Mouse (Mus musculus) neural tube, embryonic 14.5 days (tissue): Measurements from ENCODE around the gene Myo16. TPM values are rescaled to one million over a fixed set of nuclear protein-coding genes. Genes with fewer than 3 reads are reported as not detected.

ENCODE experiments used
- ATAC-seq: fragments of 200-750 bp; cut with Nextera tagmentation; 2 replicates; pipeline ENCODE4 v1.8.0; 2017; ENCODE audit warnings: low read depth, mild to moderate bottlenecking, moderate TSS enrichment, moderate library complexity
- H3K27ac ChIP-seq: fragments of 300-500 bp; sonication (generic); 2 replicates; pipeline ENCODE4 v1.5.1; 2014; ENCODE audit warnings: low read depth, mild to moderate bottlenecking, control low read depth, low read length, moderate library complexity, mixed read lengths
- H3K27me3 ChIP-seq: fragments of 300-500 bp; sonication (generic); 2 replicates; pipeline ENCODE4 v1.6.1; 2014; ENCODE audit warnings: low read length; ENCODE audit not compliant: control insufficient read depth, insufficient read depth
- H3K36me3 ChIP-seq: fragments of 300-500 bp; sonication (generic); 2 replicates; pipeline ENCODE4 v1.6.1; 2014; ENCODE audit warnings: low read length, mixed read lengths; ENCODE audit not compliant: control insufficient read depth, insufficient read depth
- H3K4me1 ChIP-seq: fragments of 300-500 bp; sonication (generic); 2 replicates; pipeline ENCODE4 v1.6.1; 2014; ENCODE audit warnings: low read length; ENCODE audit not compliant: control insufficient read depth, insufficient read depth
- H3K4me2 ChIP-seq: fragments of 300-500 bp; sonication (generic); 2 replicates; pipeline ENCODE4 v1.6.1; 2014; ENCODE audit warnings: mild to moderate bottlenecking, low read depth, low read length, control low read depth
- H3K4me3 ChIP-seq: fragments of 300-500 bp; sonication (generic); 2 replicates; pipeline ENCODE4 v1.5.1; 2014; ENCODE audit warnings: low read depth, low read length, control low read depth, mixed read lengths
- H3K9ac ChIP-seq: fragments of 300-500 bp; sonication (generic); replicated peaks from 2 replicates; pipeline ENCODE4 v1.6.1; 2014; ENCODE audit warnings: low read depth, mild to moderate bottlenecking, control low read depth, low read length, mixed read lengths
- H3K9me3 ChIP-seq: fragments of 300-500 bp; sonication (generic); 2 replicates; pipeline ENCODE4 v1.6.1; 2016; ENCODE audit warnings: low read length; ENCODE audit not compliant: control insufficient read depth
- WGBS: fragments of 180-500 bp; shearing (Covaris S2); extraction: QIAGEN DNeasy Blood & Tissue Kit; methylation state at CpG from one replicate; pipeline ENCODE4 v1.1.7; 2014; 5-methylcytosine and 5-hydroxymethylcytosine counted together
- polyA plus RNA-seq: library from polyadenylated mRNA; unstranded; fragments of >200 nt; fragmentation: Nextera tagmentation; extraction: Ambion mirVana; gene quantifications from 2 replicates; pipeline ENCODE4 v1.2.1, GENCODE M21; 2014

The Myo16 gene
- polyA plus RNA-seq, 1 experiment from 2014 or later: 11.8 TPM

DNA sequence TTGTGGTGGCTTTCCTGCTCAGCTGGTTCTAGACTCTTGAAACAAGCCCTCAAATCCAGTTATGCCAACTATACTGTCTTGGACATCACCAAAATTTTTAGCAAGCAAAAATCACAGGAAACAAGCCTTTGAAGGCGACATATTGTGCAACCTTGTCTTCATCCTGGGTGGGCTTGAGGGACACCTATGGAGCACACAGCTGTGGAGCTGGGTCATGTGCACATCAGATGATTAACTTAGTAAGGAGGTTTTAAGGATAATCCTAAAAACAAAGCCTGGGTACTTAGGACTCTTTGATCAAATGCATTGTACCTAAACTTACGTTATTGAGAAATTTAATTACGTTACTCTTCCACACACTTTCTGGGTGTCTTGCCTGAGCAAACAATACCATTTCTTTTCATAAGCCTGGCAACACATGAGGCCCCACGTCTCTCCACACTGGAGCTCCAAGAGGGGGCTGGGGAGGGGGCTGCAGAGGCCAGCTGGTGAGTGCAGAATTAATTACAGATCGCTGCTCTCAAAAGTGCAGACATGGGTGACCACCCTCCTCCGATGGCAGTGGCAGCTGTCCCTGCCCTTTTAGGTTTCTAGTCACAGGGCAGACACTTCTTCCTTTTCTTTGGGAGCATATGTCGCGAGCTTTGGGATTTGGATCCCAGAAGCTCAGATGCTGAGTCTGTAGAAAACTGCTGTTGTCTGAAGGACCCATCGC, 19.5 kb downstream of the Myo16 start:
- Histone ChIP-seq H3K4me2 (no peak overlapping the region), H3K36me3 (no peaks in the 10 kb centered on the region), H3K9ac (no peak overlapping the region), H3K9me3 (no peaks in the 10 kb centered on the region), H3K27ac (no peak overlapping the region), H3K4me1 (no peaks in the 10 kb centered on the region), H3K27me3 (no peaks in the 10 kb centered on the region), H3K4me3 (no peak overlapping the region)
- WGBS: 22% methylated on average over 9 of the region's 9 CpGs
- ATAC-seq: peak; percentile 42; the same call in 1 of the 2 replicates

DNA sequence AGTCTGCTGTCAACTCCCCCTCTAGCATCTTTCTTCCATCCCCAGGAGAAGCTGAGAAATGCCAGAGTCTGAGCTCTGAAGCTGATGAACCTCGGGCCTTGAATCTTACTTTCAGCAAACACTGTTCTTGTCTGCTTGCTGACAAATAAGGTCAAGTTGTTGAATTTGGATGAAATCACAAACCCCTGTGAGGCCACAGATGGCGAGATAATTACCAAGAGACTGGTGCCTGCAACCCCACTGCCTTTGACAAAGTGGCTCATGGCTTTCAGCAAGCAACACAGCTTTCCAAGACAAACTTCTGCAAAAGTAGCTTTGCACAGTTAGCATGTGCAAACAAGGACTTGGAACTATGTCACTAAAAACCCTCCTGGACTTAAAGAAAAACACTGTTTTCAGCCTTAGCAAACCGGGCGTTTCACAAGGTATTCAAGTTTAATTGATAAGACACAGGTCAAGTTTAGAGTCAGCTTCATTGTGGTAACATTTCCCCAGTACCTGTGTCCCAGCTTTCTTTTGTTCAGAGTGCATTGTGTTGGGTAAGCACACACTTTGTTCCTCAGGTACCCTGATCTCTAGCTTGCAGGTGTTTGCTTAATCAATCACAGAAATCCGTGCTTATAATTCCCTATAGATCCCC, 20.6 kb downstream of the Myo16 start:
- WGBS: 57% methylated on average over 5 of the region's 5 CpGs

DNA sequence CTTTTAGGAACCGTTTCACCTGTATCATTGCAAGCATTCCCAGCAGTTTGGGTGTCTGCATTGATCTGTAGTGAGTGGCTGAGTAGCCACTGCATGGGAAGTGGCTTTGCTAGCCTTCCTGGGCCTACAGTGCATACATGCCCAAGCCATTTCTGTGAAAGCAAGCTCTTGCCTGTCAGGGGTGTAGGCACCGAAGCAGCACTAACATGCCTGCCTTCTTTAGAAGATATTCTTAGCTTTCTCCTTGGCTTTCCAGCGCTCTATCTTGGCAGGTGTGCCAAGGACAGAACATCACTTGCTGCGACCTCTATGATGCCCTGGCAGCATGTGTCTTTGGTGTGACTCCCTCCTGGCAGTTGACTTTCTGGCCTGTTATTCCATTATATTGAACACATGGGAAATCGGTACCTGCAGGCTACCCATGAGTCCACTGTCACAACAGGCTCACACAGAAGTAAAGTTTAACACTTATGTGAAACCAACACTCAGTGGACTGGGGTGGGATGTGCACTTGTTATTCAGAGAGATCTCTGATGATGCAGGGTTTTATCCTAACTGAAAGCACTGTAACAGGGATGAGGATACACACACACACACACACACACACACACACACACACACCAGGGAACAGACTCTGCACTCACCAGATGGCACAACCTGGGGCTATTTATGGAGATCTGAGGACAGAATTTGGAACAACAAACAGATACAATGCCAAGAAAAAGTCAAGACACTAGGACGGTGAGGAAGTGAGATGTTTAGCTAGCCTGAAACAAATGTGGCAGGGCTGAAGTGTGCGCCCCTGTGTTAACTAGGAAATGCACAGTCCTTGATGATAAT, 21.4 kb downstream of the Myo16 start:
- H3K9ac ChIP-seq: no peak overlapping the region
- no peak overlapping the region for H3K4me3 ChIP-seq
- 80% methylated on average over 7 of the region's 7 CpGs for WGBS
- H3K36me3 ChIP-seq: no peaks in the 10 kb centered on the region
- no peaks in the 10 kb centered on the region for H3K4me1 ChIP-seq
- no peak; the same call in 1 of the 2 replicates for ATAC-seq
- no peak overlapping the region for H3K27ac ChIP-seq
- H3K27me3 ChIP-seq: no peaks in the 10 kb centered on the region
- H3K4me2 ChIP-seq: no peak overlapping the region
- no peaks in the 10 kb centered on the region for H3K9me3 ChIP-seq

More for the DNA sequence above, 20.6 kb downstream of the Myo16 start:
- H3K4me2 ChIP-seq: no peak overlapping the region
- no peak for ATAC-seq
- no peak overlapping the region for H3K9ac ChIP-seq
- no peaks in the 10 kb centered on the region for H3K4me1 ChIP-seq
- H3K36me3 ChIP-seq: no peaks in the 10 kb centered on the region
- H3K27ac ChIP-seq: no peak overlapping the region
- H3K9me3 ChIP-seq: no peaks in the 10 kb centered on the region
- H3K27me3 ChIP-seq: no peaks in the 10 kb centered on the region
- no peak overlapping the region for H3K4me3 ChIP-seq

DNA sequence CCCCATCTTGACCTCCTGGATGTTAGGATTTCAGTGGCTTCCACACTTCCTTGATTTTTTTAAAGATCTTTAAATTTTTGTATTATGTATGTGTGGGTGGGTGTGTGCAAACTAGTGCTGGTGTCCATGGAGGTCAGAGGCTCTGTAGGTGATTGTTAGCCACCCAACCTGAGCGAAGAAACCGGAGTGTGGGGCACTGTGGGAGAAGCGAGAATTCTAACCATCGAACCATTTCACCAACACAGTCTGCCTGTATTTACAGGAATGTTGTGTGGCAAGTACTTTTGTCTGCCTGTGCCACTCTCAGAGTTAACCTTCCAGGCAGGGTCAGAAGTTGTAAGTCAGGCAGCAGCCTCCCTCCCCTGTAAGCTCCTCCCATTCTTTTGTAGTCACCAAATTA, 22.3 kb downstream of the Myo16 start:
- WGBS: 82% methylated on average over 4 of the region's 4 CpGs
- no peaks in the 10 kb centered on the region for H3K36me3 ChIP-seq

DNA sequence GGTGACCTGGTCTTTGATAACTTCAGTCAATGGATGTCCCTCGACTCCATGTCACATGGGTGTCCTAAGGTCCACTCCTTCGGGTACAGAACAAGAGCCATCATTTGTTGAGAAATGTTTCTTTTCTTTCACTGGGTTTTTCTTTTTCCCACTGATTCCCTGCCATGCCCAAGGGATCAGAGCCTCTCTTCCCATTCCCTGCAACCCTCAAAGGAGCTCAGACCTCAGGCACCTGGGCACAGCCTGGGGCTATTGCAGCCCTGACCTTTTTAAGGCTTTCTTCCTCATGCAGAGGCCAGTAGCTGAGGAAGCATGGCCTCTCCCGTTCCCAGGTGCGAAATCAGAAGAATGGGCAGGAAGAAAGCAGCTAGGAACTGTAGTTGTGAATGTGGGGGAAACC, 23.4 kb downstream of the Myo16 start:
- Histone ChIP-seq H3K36me3 (no peaks in the 10 kb centered on the region), H3K4me2 (no peak overlapping the region), H3K27me3 (no peaks in the 10 kb centered on the region), H3K4me3 (no peak overlapping the region), H3K9ac (no peak overlapping the region), H3K9me3 (no peaks in the 10 kb centered on the region), H3K4me1 (no peaks in the 10 kb centered on the region), H3K27ac (no peak overlapping the region)
- WGBS: 58% methylated on average over 4 of the region's 4 CpGs
- ATAC-seq: no peak

More for the DNA sequence above, 22.3 kb downstream of the Myo16 start:
- ATAC-seq: no peak
- Histone ChIP-seq H3K27me3 (no peaks in the 10 kb centered on the region), H3K4me3 (no peak overlapping the region), H3K4me2 (no peak overlapping the region), H3K9me3 (no peaks in the 10 kb centered on the region), H3K27ac (no peak overlapping the region), H3K4me1 (no peaks in the 10 kb centered on the region), H3K9ac (no peak overlapping the region)

DNA sequence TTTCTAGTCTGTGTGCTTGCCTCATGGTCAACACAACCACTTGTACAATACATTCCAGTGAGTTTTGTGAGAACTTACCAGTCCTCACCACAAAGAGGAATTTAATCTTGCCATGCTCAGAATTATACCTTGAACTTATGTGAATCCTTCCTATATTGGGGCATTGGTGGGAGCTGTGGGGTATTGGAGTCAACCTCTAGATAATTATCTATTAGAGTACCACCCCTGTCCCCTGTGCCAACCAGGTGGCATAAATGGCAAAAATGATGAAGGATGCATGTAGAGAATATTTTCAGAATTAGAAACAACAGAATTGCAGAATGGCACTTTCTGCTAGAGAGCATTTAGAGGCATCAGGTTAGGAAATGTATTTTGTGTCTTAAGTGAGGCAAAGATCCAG, 25.3 kb downstream of the Myo16 start:
- ATAC-seq: no peak
- H3K4me1 ChIP-seq: no peaks in the 10 kb centered on the region
- H3K4me2 ChIP-seq: no peak overlapping the region
- H3K9ac ChIP-seq: no peak overlapping the region
- H3K36me3 ChIP-seq: no peaks in the 10 kb centered on the region
- H3K9me3 ChIP-seq: no peaks in the 10 kb centered on the region
- no peak overlapping the region for H3K27ac ChIP-seq
- H3K27me3 ChIP-seq: no peaks in the 10 kb centered on the region
- H3K4me3 ChIP-seq: no peak overlapping the region

DNA sequence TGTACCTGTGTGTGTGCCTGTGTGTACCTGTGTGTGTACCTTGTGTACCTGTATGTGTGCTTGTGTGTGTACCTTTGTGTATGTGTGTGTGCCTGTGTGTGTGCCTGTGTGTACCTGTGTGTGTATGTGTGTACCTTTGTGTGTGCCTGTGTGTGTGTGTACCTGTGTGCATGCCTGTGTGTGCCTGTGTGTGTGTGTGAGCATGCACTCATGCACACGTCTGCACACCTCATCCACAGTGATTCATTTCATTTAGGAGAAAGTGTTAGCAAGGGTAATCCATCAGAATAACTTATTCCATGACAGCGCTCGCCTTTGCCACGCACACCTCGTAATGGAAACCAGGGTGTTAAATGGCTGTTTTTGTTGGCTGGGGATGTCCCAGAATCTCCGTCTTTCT, 36.9 kb downstream of the Myo16 start:
- ATAC-seq: no peak
- H3K27me3 ChIP-seq: no peaks in the 10 kb centered on the region
- H3K36me3 ChIP-seq: no peaks in the 10 kb centered on the region
- no peak overlapping the region for H3K4me2 ChIP-seq
- no peaks in the 10 kb centered on the region for H3K9me3 ChIP-seq
- no peak overlapping the region for H3K9ac ChIP-seq
- H3K4me1 ChIP-seq: no peaks in the 10 kb centered on the region
- 73% methylated on average over 6 of the region's 6 CpGs for WGBS
- no peak overlapping the region for H3K27ac ChIP-seq
- no peak overlapping the region for H3K4me3 ChIP-seq

DNA sequence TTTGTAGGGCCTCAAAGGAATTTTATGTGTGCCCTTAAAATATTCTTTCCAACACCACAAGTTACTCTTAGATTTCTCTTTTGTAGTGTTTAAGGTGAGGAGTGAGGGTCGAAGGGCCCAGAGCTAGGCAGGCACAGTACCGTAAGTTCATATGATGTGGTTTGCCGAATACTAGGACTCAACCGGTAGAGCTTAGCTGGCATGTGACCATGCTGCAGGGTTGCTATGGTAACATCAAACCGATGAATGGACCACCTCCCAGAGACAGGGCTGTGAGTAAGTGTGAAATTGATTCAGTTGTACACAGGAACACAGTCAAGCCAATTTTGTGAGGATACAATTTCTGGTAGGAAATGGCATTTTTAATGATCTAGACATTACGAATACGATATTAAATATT, 44.5 kb downstream of the Myo16 start:
- peak; percentile 88 for ATAC-seq
- 35% methylated on average over 7 of the region's 7 CpGs for WGBS
- H3K27me3 ChIP-seq: no peaks in the 10 kb centered on the region
- peaks cover 6% of the 10 kb centered on the region; the same call in 1 of the 2 replicates for H3K4me1 ChIP-seq
- no peak overlapping the region for H3K27ac ChIP-seq
- H3K36me3 ChIP-seq: no peaks in the 10 kb centered on the region
- H3K4me3 ChIP-seq: no peak overlapping the region
- H3K9ac ChIP-seq: no peak overlapping the region
- no peaks in the 10 kb centered on the region for H3K9me3 ChIP-seq
- H3K4me2 ChIP-seq: no peak overlapping the region

DNA sequence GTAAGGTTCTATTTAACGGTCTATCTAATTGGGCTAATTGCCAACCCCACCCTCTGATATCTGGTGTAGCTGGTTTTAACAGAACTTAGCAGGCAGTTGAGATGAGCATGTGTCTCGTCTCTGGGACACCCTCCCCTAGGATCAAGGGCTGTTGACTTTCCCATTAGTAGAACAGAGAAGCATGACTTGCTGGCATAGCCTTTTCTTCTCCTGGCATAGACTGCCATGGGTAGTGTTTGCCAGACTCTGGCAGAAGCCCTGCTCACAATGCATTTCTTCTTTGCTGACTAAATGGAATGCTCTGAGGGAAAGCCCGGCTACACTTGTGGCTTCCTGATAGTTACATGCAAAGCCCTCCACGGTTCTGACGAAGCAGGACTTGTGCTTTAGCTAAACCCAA, 45.6 kb downstream of the Myo16 start:
- peak; percentile 19; the same call in 1 of the 2 replicates for ATAC-seq
- Histone ChIP-seq H3K27me3 (no peaks in the 10 kb centered on the region), H3K4me3 (no peak overlapping the region), H3K27ac (no peak overlapping the region), H3K4me2 (no peak overlapping the region), H3K36me3 (no peaks in the 10 kb centered on the region), H3K4me1 (peaks cover 6% of the 10 kb centered on the region; the same call in 1 of the 2 replicates), H3K9ac (no peak overlapping the region), H3K9me3 (no peaks in the 10 kb centered on the region)
- WGBS: 77% methylated on average over 5 of the region's 5 CpGs
